Comparison of ENCODE assay signal across 25 mouse cellular contexts in genomic region chr15:32333456-32333855, GRCm38 (mm10).
"Had no signal": no experiment of that assay in that cellular context is flagged by ENCODE, and none has a peak within 500 bp of the region (broad histone marks: within the 10 kb centered on the region; RNA-seq: fewer than 3 reads in every experiment).

No protein-coding gene starts in this region.

- H3K9ac ChIP-seq: hindbrain, embryonic 12.5 days; hindbrain, embryonic 14.5 days; kidney, embryonic 15.5 days; limb, embryonic 12.5 days; liver, embryonic 13.5 days; liver, embryonic 15.5 days had no signal

- H3K36me3 ChIP-seq: hindbrain, embryonic 10.5 days; hindbrain, embryonic 12.5 days; kidney, embryonic 15.5 days; limb, embryonic 10.5 days; limb, embryonic 12.5 days; liver, embryonic 13.5 days; liver, embryonic 15.5 days had no signal

- DNase-seq: gastrocnemius, postnatal 14 days; heart, adult 2 months; heart, postnatal 10 days; heart, postnatal 4 days; kidney, adult 11 months; kidney, adult 2 months; kidney, adult 9 months; kidney, postnatal 14 days; kidney, postnatal 36 days; layer of hippocampus, adult 9-11 months; liver; liver, embryonic 13.5 days had no signal

- H3K9me3 ChIP-seq: hindbrain, embryonic 10.5 days; hindbrain, embryonic 12.5 days; kidney, embryonic 15.5 days; limb, embryonic 10.5 days; limb, embryonic 12.5 days; liver, embryonic 13.5 days; liver, embryonic 15.5 days had no signal

- H3K27ac ChIP-seq: heart, adult 2 months; hindbrain, embryonic 10.5 days; hindbrain, embryonic 12.5 days; hindbrain, embryonic 14.5 days; hindbrain, postnatal 0 days; kidney, embryonic 15.5 days; kidney, postnatal 0 days; left cerebral cortex, adult 2 months; limb, embryonic 10.5 days; limb, embryonic 12.5 days; liver, embryonic 13.5 days; liver, embryonic 15.5 days had no signal

- H3K4me3 ChIP-seq: heart, adult 2 months; hindbrain, embryonic 10.5 days; hindbrain, embryonic 12.5 days; kidney, embryonic 15.5 days; left cerebral cortex, adult 2 months; limb, embryonic 10.5 days; limb, embryonic 12.5 days; liver, embryonic 13.5 days; liver, embryonic 15.5 days had no signal

- H3K27me3 ChIP-seq: hindbrain, embryonic 12.5 days; kidney, embryonic 15.5 days; limb, embryonic 12.5 days; liver, embryonic 13.5 days; liver, embryonic 15.5 days had no signal

- ATAC-seq: hindbrain, postnatal 0 days; intestine, embryonic 16.5 days had no signal

- H3K4me1 ChIP-seq: liver, embryonic 13.5 days; liver, embryonic 15.5 days had no signal

- H3K4me2 ChIP-seq: heart, embryonic 11.5 days; hindbrain, embryonic 12.5 days; hindbrain, embryonic 14.5 days; kidney, embryonic 15.5 days; limb, embryonic 12.5 days; liver, embryonic 11.5 days; liver, embryonic 13.5 days; liver, embryonic 15.5 days had no signal
